Mouse (Mus musculus): Measurements from ENCODE around the gene Ube2m.

- no peak for TF ChIP-seq POLR2A (IDR thresholded peaks at IDR 0.05; ENCODE audit: borderline replicate concordance, low read depth, low read length)
- TF ChIP-seq CTCF (IDR thresholded peaks at IDR 0.05; ENCODE audit: low read depth, low read length): no peak
These were observed 12.5 kb downstream of the Ube2m start for GRCm38 (mm10) chr7:13025511-13026112.

Measured in bone marrow macrophage, adult 2 months (primary cell).